Mouse (Mus musculus) heart, adult 2 months (tissue): ENCODE measurements around the gene Necab2. TPM values are rescaled to one million over a fixed set of nuclear protein-coding genes. Genes with fewer than 3 reads are reported as not detected.

Source experiments
- DNase-seq, 2 experiments: peaks; one replicate each; pipeline ENCODE4 v3.0.0; 2021
- H3K27ac ChIP-seq: fragments of 200-600 bp; 2 replicates; pipeline ENCODE4 v1.8.1; 2022
- H3K27me3 ChIP-seq: fragments of 200-500 bp; 2 replicates; pipeline ENCODE4 v1.6.1; 2012; ENCODE audit warnings: mild to moderate bottlenecking, low read length, inconsistent platforms, mixed read lengths; ENCODE audit not compliant: control insufficient read depth, insufficient read depth
- H3K36me3 ChIP-seq: fragments of 200-500 bp; 2 replicates; pipeline ENCODE4 v1.6.1; 2012; ENCODE audit warnings: low read length, inconsistent platforms; ENCODE audit not compliant: control insufficient read depth, insufficient read depth
- H3K4me1 ChIP-seq: fragments of 200-500 bp; 2 replicates; pipeline ENCODE4 v1.6.1; 2011; ENCODE audit warnings: low read length; ENCODE audit not compliant: control insufficient read depth, insufficient read depth
- H3K4me3 ChIP-seq: fragments of 200-600 bp; 2 replicates; pipeline ENCODE4 v1.8.1; 2022
- H3K79me2 ChIP-seq: fragments of 200-500 bp; replicated peaks from 2 replicates; pipeline ENCODE4 v1.6.1; 2012; ENCODE audit warnings: mild to moderate bottlenecking, inconsistent platforms, low read length, moderate library complexity, mixed read lengths; ENCODE audit not compliant: control insufficient read depth, insufficient read depth
- H3K9ac ChIP-seq: fragments of 200-500 bp; 2 replicates; pipeline ENCODE4 v1.6.1; 2012; ENCODE audit warnings: low read depth, mild to moderate bottlenecking, control low read depth, inconsistent platforms, low read length, mixed read lengths
- CTCF ChIP-seq: fragments of 200-600 bp; IDR thresholded peaks from 2 replicates; pipeline ENCODE4 v1.8.1; 2022; ENCODE audit warnings: antibody characterized with exemption, mild to moderate bottlenecking, moderate library complexity
- EP300 ChIP-seq: fragments of 200-500 bp; IDR thresholded peaks from 2 replicates; pipeline ENCODE4 v1.6.1; 2011; ENCODE audit warnings: low read depth, low read length, control low read depth; ENCODE audit not compliant: insufficient read depth
- POLR2A ChIP-seq: fragments of 200-500 bp; IDR thresholded peaks from 2 replicates; pipeline ENCODE4 v1.6.1; 2011; ENCODE audit warnings: mild to moderate bottlenecking, low read depth, low read length, control low read depth; ENCODE audit not compliant: insufficient read depth
- WGBS: fragments of 180-500 bp; shearing (Covaris S2); methylation state at CpG from one replicate; pipeline ENCODE4 v1.1.7; 2018; 5-methylcytosine and 5-hydroxymethylcytosine counted together
- intact Hi-C: fragments of 180-260 bp; cut with DNase I; formaldehyde crosslinking; loops from one replicate; pipeline ENCODE4 v1.15.1; 2025
- polyA plus RNA-seq: library from polyadenylated mRNA; depleted of rRNA; stranded (reverse); fragments of >200 nt; gene quantifications from 2 replicates; pipeline ENCODE4 v1.2.3, GENCODE M21; 2012
- total RNA-seq, 2 experiments: library from RNA; stranded (reverse); gene quantifications; 2 replicates each; pipeline ENCODE4 v1.2.3; 2021

Gene Necab2
- total and polyA plus RNA-seq, 3 experiments, result not detected

DNA sequence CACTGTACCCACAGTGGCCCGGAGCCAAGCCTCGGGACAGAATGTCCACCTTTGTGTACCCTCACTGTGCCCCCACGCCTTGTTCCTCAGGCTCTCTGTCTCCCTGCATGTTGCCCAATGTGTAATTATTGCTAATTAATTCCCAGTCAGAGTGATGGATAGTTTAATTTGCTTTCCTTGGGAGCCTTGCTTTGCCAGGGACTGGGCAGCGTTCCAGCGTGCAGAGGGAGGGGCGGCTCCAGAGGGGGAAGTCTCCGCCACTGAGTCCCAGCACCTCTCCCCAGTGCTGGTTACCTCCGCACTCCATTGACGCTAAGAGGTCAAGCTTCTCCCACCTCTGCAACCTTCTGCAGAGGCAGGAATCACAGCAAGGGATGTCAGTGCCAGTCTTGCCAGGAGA is 14.8 kb downstream of the Necab2 start:
- Histone ChIP-seq H3K9ac (no peak overlapping the region), H3K36me3 (no peaks in the 10 kb centered on the region), H3K27me3 (no peaks in the 10 kb centered on the region; the same call in 1 of the 2 replicates), H3K4me3 (no peak overlapping the region), H3K79me2 (no peaks in the 10 kb centered on the region), H3K27ac (no peak overlapping the region), H3K4me1 (no peaks in the 10 kb centered on the region)
- 66% methylated on average over 9 of the region's 9 CpGs for WGBS
- TF ChIP-seq CTCF (no peak), EP300 (no peak), POLR2A (no peak)
- intact Hi-C loops, result no loop called here
- DNase-seq, result no peak

DNA sequence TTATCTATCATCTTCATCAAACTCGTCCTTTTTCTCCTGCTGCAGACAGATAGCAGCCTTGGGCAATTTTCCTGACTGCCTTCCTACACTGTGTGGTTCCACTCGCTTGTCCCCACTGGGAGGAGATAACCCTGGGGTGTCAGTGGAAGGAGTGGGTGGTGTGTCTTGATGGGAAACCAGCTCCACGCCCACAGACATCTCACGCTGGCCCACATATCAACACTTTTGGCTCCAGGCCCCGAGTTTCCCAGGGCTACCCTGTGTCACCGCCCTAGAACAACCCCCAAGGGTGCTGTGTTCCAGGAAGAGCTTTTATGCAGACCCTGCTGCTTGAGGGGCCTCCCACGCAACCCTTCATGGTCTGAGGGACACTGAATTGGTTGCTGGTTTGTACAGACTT is 17.2 kb downstream of the Necab2 start:
- WGBS, result 30% methylated on average over 7 of the region's 7 CpGs
- Histone ChIP-seq H3K27ac (no peak overlapping the region), H3K4me1 (no peaks in the 10 kb centered on the region), H3K27me3 (no peaks in the 10 kb centered on the region; the same call in 1 of the 2 replicates), H3K9ac (no peak overlapping the region), H3K4me3 (no peak overlapping the region), H3K79me2 (no peaks in the 10 kb centered on the region), H3K36me3 (no peaks in the 10 kb centered on the region)
- no peak for DNase-seq
- intact Hi-C loops, result no loop called here
- TF ChIP-seq POLR2A (no peak), CTCF (no peak), EP300 (no peak)

DNA sequence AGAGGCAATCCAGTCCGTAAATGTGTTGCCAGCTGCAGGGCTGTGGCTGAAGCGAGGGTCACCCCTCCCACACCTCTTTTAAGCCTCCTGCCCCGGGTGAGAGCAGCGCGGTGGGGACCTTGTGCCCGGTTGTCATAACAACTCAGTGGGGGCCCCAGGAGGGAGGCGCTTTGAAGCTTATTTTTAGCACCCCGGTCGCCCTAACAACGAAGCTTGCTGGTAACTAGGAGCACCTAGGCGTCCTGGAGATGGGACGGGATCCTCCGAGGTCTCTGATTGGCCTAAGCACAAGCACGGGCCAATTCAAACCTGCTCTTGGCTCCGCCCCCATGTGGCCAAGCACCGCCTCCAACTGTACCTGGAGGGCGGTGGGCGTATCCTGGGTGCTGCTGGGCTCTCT is 19.6 kb downstream of the Necab2 start:
- no peak overlapping the region for H3K9ac ChIP-seq
- 7% methylated on average over 18 of the region's 18 CpGs for WGBS
- intact Hi-C loops, result no loop called here
- no peaks in the 10 kb centered on the region for H3K36me3 ChIP-seq
- no peak overlapping the region for H3K4me3 ChIP-seq
- H3K4me1 ChIP-seq, result no peaks in the 10 kb centered on the region
- TF ChIP-seq CTCF, result no peak
- no peak for TF ChIP-seq POLR2A
- TF ChIP-seq EP300, result no peak
- H3K79me2 ChIP-seq, result no peaks in the 10 kb centered on the region
- no peaks in the 10 kb centered on the region; the same call in 1 of the 2 replicates for H3K27me3 ChIP-seq
- no peak overlapping the region for H3K27ac ChIP-seq
- DNase-seq, result no peak

DNA sequence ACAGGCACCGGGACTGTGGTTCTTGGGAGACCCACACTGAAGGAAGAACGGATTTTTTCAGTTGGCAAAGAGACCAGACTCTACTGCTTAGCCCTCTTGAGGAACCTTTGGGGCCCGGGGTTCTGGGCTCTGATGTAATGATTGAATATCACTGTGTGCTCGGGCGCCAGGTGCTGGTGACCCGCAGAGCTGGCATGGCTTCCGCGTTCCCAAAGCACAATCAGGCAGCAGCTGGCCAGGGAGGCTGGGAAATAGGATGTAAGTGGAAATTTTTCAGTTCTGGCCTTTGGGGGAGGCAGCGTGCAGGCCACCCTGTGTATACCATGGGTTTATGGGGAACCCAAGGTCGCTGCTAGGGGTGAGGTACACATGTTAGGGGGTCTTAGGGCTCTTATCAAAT is 20.3 kb downstream of the Necab2 start:
- no peak for TF ChIP-seq POLR2A
- no peak for TF ChIP-seq EP300
- no peak for TF ChIP-seq CTCF
- intact Hi-C loops, result no loop called here
- H3K4me3 ChIP-seq, result no peak overlapping the region
- no peak overlapping the region for H3K27ac ChIP-seq
- no peaks in the 10 kb centered on the region for H3K79me2 ChIP-seq
- no peak overlapping the region for H3K9ac ChIP-seq
- WGBS, result 72% methylated on average over 10 of the region's 10 CpGs
- no peaks in the 10 kb centered on the region for H3K36me3 ChIP-seq
- no peak for DNase-seq
- no peaks in the 10 kb centered on the region for H3K4me1 ChIP-seq
- no peaks in the 10 kb centered on the region; the same call in 1 of the 2 replicates for H3K27me3 ChIP-seq

DNA sequence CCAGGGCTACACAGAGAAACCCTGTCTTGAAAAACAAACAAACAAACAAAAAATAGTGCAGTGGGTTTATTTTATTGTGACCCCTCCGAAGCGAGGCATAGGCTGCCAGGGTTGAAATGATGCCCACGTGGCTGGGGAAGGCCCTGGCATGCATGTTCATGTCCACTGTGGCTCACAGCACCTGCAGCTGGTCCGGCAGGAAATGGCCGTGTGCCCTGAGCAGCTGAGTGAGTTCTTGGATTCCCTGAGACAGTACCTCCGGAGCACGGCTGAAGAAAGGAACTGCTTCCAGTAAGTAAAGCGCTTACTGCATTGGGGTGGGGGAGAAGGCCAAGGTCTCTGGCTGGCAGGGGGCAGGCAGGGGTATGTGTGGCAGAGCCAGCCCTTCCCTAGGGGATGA is 21.6 kb downstream of the Necab2 start:
- 76% methylated on average over 8 of the region's 8 CpGs for WGBS
- intact Hi-C loops, result no loop called here
- Histone ChIP-seq H3K27me3 (no peaks in the 10 kb centered on the region; the same call in 1 of the 2 replicates), H3K79me2 (no peaks in the 10 kb centered on the region), H3K4me3 (no peak overlapping the region), H3K27ac (no peak overlapping the region), H3K4me1 (no peaks in the 10 kb centered on the region), H3K9ac (no peak overlapping the region), H3K36me3 (no peaks in the 10 kb centered on the region)
- TF ChIP-seq POLR2A (no peak), EP300 (no peak), CTCF (no peak)
- DNase-seq, result no peak

DNA sequence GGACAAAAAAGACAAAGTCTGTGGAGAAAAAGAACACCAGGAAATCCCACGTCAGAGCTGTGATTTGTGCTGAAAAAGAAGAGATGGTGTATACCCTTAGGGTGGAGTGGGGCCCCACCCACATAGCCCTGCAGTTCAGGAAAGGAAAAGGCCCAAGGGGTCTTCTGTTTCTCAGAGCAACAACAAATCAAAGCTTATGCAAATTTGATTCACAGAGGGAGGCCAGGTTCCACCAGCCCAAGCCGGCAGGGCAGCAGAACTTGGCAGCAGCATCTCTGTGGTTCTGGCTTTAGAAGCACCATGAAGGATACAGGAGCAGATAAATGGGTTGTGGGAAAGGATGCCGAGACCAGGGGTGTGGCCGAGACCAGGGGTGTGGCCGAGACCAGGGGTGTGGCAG is 32.2 kb downstream of the Necab2 start:
- intact Hi-C loops, result no loop called here
- no peaks in the 10 kb centered on the region for H3K4me1 ChIP-seq
- no peak overlapping the region for H3K27ac ChIP-seq
- H3K9ac ChIP-seq, result no peak overlapping the region
- H3K79me2 ChIP-seq, result no peaks in the 10 kb centered on the region
- H3K36me3 ChIP-seq, result no peaks in the 10 kb centered on the region
- H3K4me3 ChIP-seq, result no peak overlapping the region
- WGBS, result 34% methylated on average over 5 of the region's 5 CpGs
- TF ChIP-seq POLR2A (no peak), CTCF (no peak), EP300 (no peak)
- no peak for DNase-seq
- no peaks in the 10 kb centered on the region for H3K27me3 ChIP-seq
